In the genomic region with DNA sequence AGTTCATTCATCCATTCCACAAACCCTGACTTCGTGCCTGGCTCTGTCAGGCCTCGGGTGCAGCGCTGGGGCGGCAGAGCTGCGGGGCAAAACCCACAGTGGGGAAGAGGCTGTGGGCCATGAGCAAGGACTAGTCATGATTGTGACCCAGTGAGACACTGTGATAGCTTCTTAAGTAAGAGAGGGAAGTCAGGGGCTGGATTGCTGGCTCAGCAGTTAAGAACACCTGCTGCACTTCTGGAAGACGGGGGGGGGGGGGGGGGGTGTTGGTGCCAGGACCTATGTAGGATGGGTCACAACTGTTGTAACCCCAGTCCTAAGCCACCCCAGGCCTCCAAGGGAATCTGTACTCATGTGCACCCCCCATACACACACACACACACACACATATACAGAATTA, we compare ENCODE assay signal across 22 mouse cellular contexts.
"Had no signal": no experiment of that assay in that cellular context is flagged by ENCODE, and none has a peak within 500 bp of the region (broad histone marks: within the 10 kb centered on the region; RNA-seq: fewer than 3 reads in every experiment).

No protein-coding gene starts in this region.

- H3K9me3 ChIP-seq: kidney, embryonic 15.5 days; limb, embryonic 12.5 days; limb, embryonic 15.5 days; megakaryocyte, embryonic 14.5 days; midbrain, embryonic 15.5 days; neural tube, embryonic 12.5 days; neural tube, embryonic 15.5 days; stomach, embryonic 15.5 days had no signal

- H3K27ac ChIP-seq: kidney, embryonic 15.5 days; limb, embryonic 12.5 days; limb, embryonic 15.5 days; liver, embryonic 14.5 days; midbrain, embryonic 15.5 days; neural tube, embryonic 12.5 days; neural tube, embryonic 15.5 days had no signal

- H3K4me3 ChIP-seq: kidney, embryonic 15.5 days; limb, embryonic 12.5 days; limb, embryonic 15.5 days; midbrain, embryonic 15.5 days; neural tube, embryonic 12.5 days; neural tube, embryonic 15.5 days; stomach, embryonic 15.5 days had no signal

- H3K4me2 ChIP-seq: kidney, embryonic 15.5 days; limb, embryonic 15.5 days; liver, embryonic 11.5 days; lung, embryonic 14.5 days; midbrain, embryonic 11.5 days; midbrain, embryonic 15.5 days; neural tube, embryonic 12.5 days; neural tube, embryonic 15.5 days; stomach, embryonic 15.5 days had no signal

- H3K9ac ChIP-seq: kidney, embryonic 15.5 days; limb, embryonic 12.5 days; limb, embryonic 15.5 days; liver, embryonic 14.5 days; liver, postnatal 0 days; lung, embryonic 14.5 days; midbrain, embryonic 15.5 days; neural tube, embryonic 12.5 days; neural tube, embryonic 15.5 days; stomach, embryonic 15.5 days had no signal

- DNase-seq: kidney, adult 8-10 months; kidney, postnatal 14 days; kidney, postnatal 4 days; left cerebral cortex, postnatal 4 days; liver, postnatal 0 days; lung, embryonic 14.5 days; right cerebral cortex, adult 18-20 months; right cerebral cortex, postnatal 14 days; spleen, adult 18-20 months; thymus, postnatal 4 days had no signal

- H3K27me3 ChIP-seq: megakaryocyte, embryonic 14.5 days; stomach, embryonic 15.5 days had no signal

- ATAC-seq: liver, postnatal 0 days; lung, postnatal 0 days; midbrain, embryonic 15.5 days had no signal

- H3K36me3 ChIP-seq: midbrain, embryonic 15.5 days; neural tube, embryonic 12.5 days; neural tube, embryonic 15.5 days had no signal
